Mouse (Mus musculus): ENCODE measurements around the gene Stox2.

Stox2 gene

GRCm38 (mm10) chr8:47354523-47355168 is 91.5 kb downstream of the Stox2 start:
- peak in 1 of 2 experiments; percentile 34 for DNase-seq (ENCODE audit: low spot score in 2 of 2)

- no peak for DNase-seq (ENCODE audit: low spot score in 2 of 2)
Observed at GRCm38 (mm10) chr8:47351914-47352701, 94.1 kb downstream of the Stox2 start.

- no peak for DNase-seq (ENCODE audit: low spot score in 2 of 2)
Observed at GRCm38 (mm10) chr8:47349082-47349481, 97.1 kb downstream of the Stox2 start.

- no peak for DNase-seq (ENCODE audit: low spot score in 2 of 2)
Observed at GRCm38 (mm10) chr8:47347809-47348208, 98.4 kb downstream of the Stox2 start.

- DNase-seq (ENCODE audit: low spot score in 2 of 2), result peak; percentile 92
Observed at GRCm38 (mm10) chr8:47345772-47346103, 100.4 kb downstream of the Stox2 start.

GRCm38 (mm10) chr8:47345085-47345771 is 100.9 kb downstream of the Stox2 start:
- no peak for DNase-seq (ENCODE audit: low spot score in 2 of 2)

GRCm38 (mm10) chr8:47341474-47341873 is 104.7 kb downstream of the Stox2 start:
- DNase-seq (ENCODE audit: low spot score in 2 of 2), result no peak

GRCm38 (mm10) chr8:47338691-47339323 is 107.4 kb downstream of the Stox2 start:
- no peak for DNase-seq (ENCODE audit: low spot score in 2 of 2)

GRCm38 (mm10) chr8:47336433-47336832 is 109.7 kb downstream of the Stox2 start:
- DNase-seq (ENCODE audit: low spot score in 2 of 2), result no peak

GRCm38 (mm10) chr8:47335940-47336339 is 110.2 kb downstream of the Stox2 start:
- DNase-seq (ENCODE audit: low spot score in 2 of 2), result no peak

- DNase-seq (ENCODE audit: low spot score in 2 of 2), result peak; percentile 87 to 88
Observed at GRCm38 (mm10) chr8:47334223-47334757, 111.9 kb downstream of the Stox2 start.

GRCm38 (mm10) chr8:47332941-47333340 is 113.2 kb downstream of the Stox2 start:
- DNase-seq (ENCODE audit: low spot score in 2 of 2), result no peak

GRCm38 (mm10) chr8:47330982-47331381 is 115.2 kb downstream of the Stox2 start:
- no peak for DNase-seq (ENCODE audit: low spot score in 2 of 2)

GRCm38 (mm10) chr8:47326348-47326747 is 119.8 kb downstream of the Stox2 start:
- DNase-seq (ENCODE audit: low spot score in 2 of 2), result no peak

- peak; percentile 19 for DNase-seq (ENCODE audit: low spot score in 2 of 2)
Observed at GRCm38 (mm10) chr8:47324117-47324820, 121.9 kb downstream of the Stox2 start.

GRCm38 (mm10) chr8:47321282-47321681 is 124.9 kb downstream of the Stox2 start:
- DNase-seq (ENCODE audit: low spot score in 2 of 2), result no peak

GRCm38 (mm10) chr8:47320707-47321106 is 125.5 kb downstream of the Stox2 start:
- no peak for DNase-seq (ENCODE audit: low spot score in 2 of 2)

GRCm38 (mm10) chr8:47318468-47318867 is 127.7 kb downstream of the Stox2 start:
- DNase-seq (ENCODE audit: low spot score in 2 of 2), result no peak

- no peak for DNase-seq (ENCODE audit: low spot score in 2 of 2)
Observed at GRCm38 (mm10) chr8:47308176-47308575, 138.0 kb downstream of the Stox2 start.

- DNase-seq (ENCODE audit: low spot score in 2 of 2), result no peak
Observed at GRCm38 (mm10) chr8:47306372-47306771, 139.8 kb downstream of the Stox2 start.

- DNase-seq (ENCODE audit: low spot score in 2 of 2), result no peak
Observed at GRCm38 (mm10) chr8:47305880-47306279, 140.3 kb downstream of the Stox2 start.

Data from right cerebral cortex, adult 2 months (tissue).